Mouse (Mus musculus) adrenal gland, postnatal 0 days (tissue): ENCODE data around the gene Mkrn2os. TPM values are rescaled to one million over a fixed set of nuclear protein-coding genes. Genes with fewer than 3 reads are reported as not detected.

Source experiments
- polyA plus RNA-seq: library from polyadenylated mRNA; unstranded; fragments of >200 nt; fragmentation: Nextera tagmentation; extraction: Ambion mirVana; gene quantifications from 2 replicates; pipeline ENCODE4 v1.2.1, GENCODE M21; 2015

The Mkrn2os gene
- 0.44 and 0.47 TPM in 2 replicates for polyA plus RNA-seq

GRCm38 (mm10) chr6:115592458-115592857, at the start of gene Mkrn2os:
Mkrn2os (minus strand) TSS chr6:115592576.

GRCm38 (mm10) chr6:115601715-115602523, 9.5 kb upstream of the Mkrn2os start, which contains the start of gene Mkrn2:
Mkrn2 (plus strand) TSS chr6:115601902.

GRCm38 (mm10) chr6:115544442-115544970, 47.9 kb downstream of the Mkrn2os start, which contains the start of gene Tsen2:
Tsen2 (plus strand) TSS chr6:115544664.

Other genes starting within 250 kb of the Mkrn2os start
- 2.4 and 3.5 TPM in 2 replicates for gene Pparg, start 231.6 kb downstream of the Mkrn2os start, polyA plus RNA-seq
- 14.4 and 18.0 TPM in 2 replicates for gene Tsen2, start 47.9 kb downstream of the Mkrn2os start, polyA plus RNA-seq
- gene Mkrn2, start 9.3 kb upstream of the Mkrn2os start, polyA plus RNA-seq = 20.8 and 30.6 TPM in 2 replicates
- gene Raf1, start 84.1 kb upstream of the Mkrn2os start, polyA plus RNA-seq = 49.9 and 52.8 TPM in 2 replicates
- gene Tmem40, start 169.8 kb upstream of the Mkrn2os start, polyA plus RNA-seq = 3.0 and 3.3 TPM in 2 replicates
- gene Cand2, start 182.0 kb upstream of the Mkrn2os start, polyA plus RNA-seq = 8.5 and 10.0 TPM in 2 replicates
- 2,518 and 3,190 TPM in 2 replicates for gene Rpl32, start 216.2 kb upstream of the Mkrn2os start, polyA plus RNA-seq
- 0.62 and 0.66 TPM in 2 replicates for gene Efcab12, start 245.8 kb upstream of the Mkrn2os start, polyA plus RNA-seq